Mouse (Mus musculus): ENCODE measurements around the gene Hsd17b2. TPM values are rescaled to one million over a fixed set of nuclear protein-coding genes. Genes with fewer than 3 reads are reported as not detected.

The Hsd17b2 gene
- polyA plus RNA-seq, 1 experiment from 2014 or later = not detected

DNA sequence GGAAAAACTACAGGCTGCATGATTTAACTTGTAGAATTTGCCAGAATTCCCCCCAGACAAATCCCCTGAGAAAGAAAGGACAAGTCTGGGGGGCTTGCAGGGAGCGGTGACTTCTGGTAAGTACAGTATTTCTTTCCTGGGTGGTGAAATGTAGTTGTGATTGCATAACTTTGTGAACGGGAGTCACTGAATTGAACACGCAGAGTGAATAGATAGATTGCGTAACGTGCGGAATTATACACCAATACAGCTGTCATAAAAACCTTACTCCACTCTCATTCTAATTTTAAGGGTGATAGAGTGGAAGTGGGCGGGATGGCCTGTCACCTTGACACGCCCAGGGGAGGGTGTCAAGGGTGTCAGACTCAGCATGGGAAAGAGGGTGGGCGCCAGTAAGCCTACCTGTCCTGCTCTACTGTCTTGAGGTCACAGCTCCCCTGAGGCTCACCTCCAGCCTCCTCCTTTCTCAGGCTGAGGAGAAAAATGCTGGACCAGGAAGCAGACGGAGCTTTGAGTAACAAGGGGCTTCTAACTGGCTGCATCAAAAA lies 17.7 kb upstream of the Hsd17b2 start:
- Histone ChIP-seq H3K4me1 (peaks cover 21% of the 10 kb centered on the region), H3K9me3 (no peaks in the 10 kb centered on the region), H3K27ac (no peak overlapping the region), H3K4me2 (replicated peaks) (peak overlapping the region; percentile 42), H3K4me3 (no peak overlapping the region), H3K36me3 (no peaks in the 10 kb centered on the region), H3K9ac (no peak overlapping the region), H3K27me3 (no peaks in the 10 kb centered on the region; the same call in 1 of the 2 replicates)
- peak; percentile 43; the same call in 1 of the 2 replicates for ATAC-seq (ENCODE audit: low FRiP score, low read depth)
- WGBS = 35% methylated on average over 10 of the region's 10 CpGs

DNA sequence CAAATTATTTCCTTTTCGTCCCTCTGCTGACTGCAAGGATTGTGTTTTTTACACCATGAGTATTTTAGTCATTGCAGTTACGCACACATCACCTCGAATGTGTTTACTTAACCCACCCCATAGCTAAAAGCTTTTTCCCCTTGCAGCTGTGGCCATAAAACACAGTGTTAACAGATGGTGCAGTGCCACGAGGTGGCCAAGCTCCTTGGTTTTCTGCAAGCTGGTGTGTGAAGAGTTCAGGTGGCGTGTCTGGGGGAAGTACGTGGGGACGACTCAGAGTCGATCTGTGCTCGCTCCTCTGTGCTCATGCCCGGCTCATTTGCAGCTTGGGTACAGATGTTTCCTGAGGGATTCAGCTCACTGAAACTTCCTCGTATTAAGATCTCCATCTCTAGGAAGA lies 17.2 kb upstream of the Hsd17b2 start:
- Histone ChIP-seq H3K4me2 (replicated peaks) (peak overlapping the region; percentile 42), H3K27ac (no peak overlapping the region), H3K9ac (no peak overlapping the region), H3K9me3 (no peaks in the 10 kb centered on the region), H3K36me3 (no peaks in the 10 kb centered on the region), H3K27me3 (no peaks in the 10 kb centered on the region; the same call in 1 of the 2 replicates), H3K4me1 (peaks cover 21% of the 10 kb centered on the region), H3K4me3 (no peak overlapping the region)
- ATAC-seq (ENCODE audit: low FRiP score, low read depth) = peak; percentile 80
- 9% methylated on average over 11 of the region's 11 CpGs for WGBS

- Histone ChIP-seq H3K9me3 (no peaks in the 10 kb centered on the region), H3K27me3 (no peaks in the 10 kb centered on the region; the same call in 1 of the 2 replicates), H3K27ac (no peak overlapping the region), H3K9ac (no peak overlapping the region), H3K36me3 (no peaks in the 10 kb centered on the region), H3K4me3 (no peak overlapping the region), H3K4me2 (replicated peaks) (no peak overlapping the region), H3K4me1 (peaks cover 21% of the 10 kb centered on the region)
- no peak for ATAC-seq (ENCODE audit: low FRiP score, low read depth)
- 79% methylated on average over 7 of the region's 7 CpGs for WGBS
These were observed 13.8 kb upstream of the Hsd17b2 start for GRCm38 (mm10) chr8:117687890-117688289.

DNA sequence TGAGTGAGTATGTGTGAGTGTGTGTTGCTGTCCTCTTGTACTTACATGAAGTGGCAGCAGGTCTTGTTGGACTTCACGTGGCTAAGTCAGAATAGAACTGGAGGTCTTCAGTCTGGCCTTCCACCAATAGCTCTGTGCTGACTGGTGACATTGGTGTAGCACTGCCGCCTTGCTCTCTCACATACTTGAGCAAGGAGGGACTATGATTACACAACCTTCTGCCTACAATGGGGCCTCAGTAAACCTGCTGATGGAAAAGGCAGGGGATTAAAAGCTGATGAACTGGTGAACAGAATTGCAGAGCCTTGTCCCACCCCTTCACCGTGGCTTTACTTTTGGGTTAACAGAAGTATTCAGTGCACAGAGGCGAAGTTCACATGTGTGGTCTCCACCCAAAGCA lies 9.6 kb upstream of the Hsd17b2 start:
- Histone ChIP-seq H3K27me3 (no peaks in the 10 kb centered on the region), H3K4me1 (no peaks in the 10 kb centered on the region), H3K4me2 (replicated peaks) (no peak overlapping the region), H3K36me3 (no peaks in the 10 kb centered on the region), H3K9me3 (no peaks in the 10 kb centered on the region), H3K4me3 (no peak overlapping the region), H3K27ac (no peak overlapping the region), H3K9ac (no peak overlapping the region)
- no peak for ATAC-seq (ENCODE audit: low FRiP score, low read depth)
- 87% methylated on average over 4 of the region's 4 CpGs for WGBS

DNA sequence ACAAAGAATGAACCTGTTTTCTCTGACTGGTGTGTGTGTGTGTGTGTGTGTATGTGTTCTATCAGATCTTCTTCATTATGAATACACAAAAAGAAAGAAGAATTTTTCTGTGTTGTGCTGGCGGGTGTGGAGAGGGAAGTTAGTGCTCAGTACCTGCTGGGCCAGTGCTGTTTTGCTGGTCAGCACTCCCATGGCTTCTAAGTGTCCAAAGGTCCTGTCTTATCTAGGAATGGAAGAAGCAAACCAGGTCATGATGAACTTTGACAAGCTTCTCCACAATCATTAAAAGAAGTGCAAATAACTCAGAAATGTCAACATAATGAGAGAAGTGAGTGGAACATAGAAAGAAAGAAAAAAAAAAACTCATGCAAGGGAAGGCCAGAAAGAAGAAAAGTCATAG lies 6.1 kb upstream of the Hsd17b2 start:
- Histone ChIP-seq H3K9me3 (no peaks in the 10 kb centered on the region), H3K4me1 (no peaks in the 10 kb centered on the region), H3K4me2 (replicated peaks) (no peak overlapping the region), H3K36me3 (no peaks in the 10 kb centered on the region), H3K27me3 (no peaks in the 10 kb centered on the region), H3K4me3 (no peak overlapping the region), H3K27ac (no peak overlapping the region), H3K9ac (no peak overlapping the region)
- no peak for ATAC-seq (ENCODE audit: low FRiP score, low read depth)
- WGBS = 90% methylated on average over 1 of the region's 1 CpGs

DNA sequence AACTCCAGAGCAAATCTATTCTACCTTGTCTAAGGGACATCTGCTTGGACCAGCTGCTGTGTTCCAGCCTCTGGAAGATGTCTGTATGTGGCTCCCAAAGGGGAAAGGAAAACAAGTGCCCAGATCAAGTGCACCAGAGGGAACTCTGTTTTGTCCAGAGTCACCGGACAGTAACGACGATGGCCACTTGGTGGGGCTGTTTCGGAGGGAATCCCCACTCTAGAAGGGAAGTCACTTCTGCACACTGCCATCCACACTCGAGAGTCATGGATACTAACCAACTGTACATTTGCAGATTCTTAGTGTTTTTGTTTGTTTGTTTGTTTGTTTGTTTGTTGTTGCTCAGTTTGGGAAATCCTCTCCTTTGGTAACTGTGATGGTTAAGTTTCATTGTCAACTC lies 4.5 kb upstream of the Hsd17b2 start:
- 52% methylated on average over 5 of the region's 5 CpGs for WGBS
- Histone ChIP-seq H3K4me1 (peaks cover 6% of the 10 kb centered on the region; the same call in 1 of the 2 replicates), H3K27ac (no peak overlapping the region), H3K36me3 (no peaks in the 10 kb centered on the region), H3K9me3 (no peaks in the 10 kb centered on the region), H3K9ac (no peak overlapping the region), H3K4me2 (replicated peaks) (no peak overlapping the region), H3K4me3 (no peak overlapping the region), H3K27me3 (no peaks in the 10 kb centered on the region)
- ATAC-seq (ENCODE audit: low FRiP score, low read depth) = no peak

DNA sequence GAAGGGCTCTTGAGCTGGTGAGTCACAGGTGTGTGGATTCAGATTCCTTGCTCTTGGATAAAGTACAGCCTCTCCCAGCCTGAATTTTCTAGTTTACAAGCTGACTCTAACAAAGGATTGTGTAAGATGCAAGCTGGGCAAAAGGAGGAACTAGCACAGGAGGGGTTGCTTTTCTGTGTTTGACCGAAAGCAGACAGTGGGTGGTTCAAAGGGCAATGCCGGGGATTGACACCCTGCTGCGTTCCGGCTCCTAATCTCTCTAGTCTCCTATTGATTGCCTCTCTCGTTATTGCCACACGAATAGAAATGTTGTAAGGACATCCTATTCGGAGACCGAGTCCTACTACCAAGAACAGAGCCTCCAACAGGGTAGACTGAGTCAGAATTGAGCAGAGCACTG lies 1.0 kb upstream of the Hsd17b2 start:
- H3K4me3 ChIP-seq = no peak overlapping the region
- peaks cover 7% of the 10 kb centered on the region; the same call in 1 of the 2 replicates for H3K4me1 ChIP-seq
- H3K4me2 ChIP-seq (replicated peaks) = no peak overlapping the region
- no peaks in the 10 kb centered on the region for H3K36me3 ChIP-seq
- no peak overlapping the region for H3K27ac ChIP-seq
- no peaks in the 10 kb centered on the region for H3K27me3 ChIP-seq
- no peaks in the 10 kb centered on the region for H3K9me3 ChIP-seq
- WGBS = 69% methylated on average over 8 of the region's 8 CpGs
- no peak for ATAC-seq (ENCODE audit: low FRiP score, low read depth)
- no peak overlapping the region for H3K9ac ChIP-seq

DNA sequence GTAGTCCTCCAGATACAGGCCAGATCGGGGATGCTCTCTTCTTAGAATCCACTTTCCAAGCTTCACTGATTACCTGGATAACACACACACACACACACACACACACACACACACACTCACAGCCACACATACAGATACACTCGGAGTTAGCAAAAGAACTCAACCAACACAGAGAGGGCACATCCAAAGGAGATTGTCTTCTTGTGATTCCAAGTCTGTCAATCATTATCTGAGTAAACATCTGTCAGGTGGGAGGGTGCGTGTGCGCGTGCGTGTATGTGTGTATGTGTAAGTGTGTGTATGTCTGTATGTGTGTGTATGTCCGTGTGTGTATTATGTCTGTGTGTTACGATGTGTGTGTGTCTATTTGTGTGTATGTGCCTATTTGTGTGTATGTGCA lies 458 bp upstream of the Hsd17b2 start:
- H3K9ac ChIP-seq = no peak overlapping the region
- no peak overlapping the region for H3K4me2 ChIP-seq (replicated peaks)
- no peak for ATAC-seq (ENCODE audit: low FRiP score, low read depth)
- WGBS = 90% methylated on average over 8 of the region's 8 CpGs
- no peak overlapping the region for H3K27ac ChIP-seq
- no peaks in the 10 kb centered on the region for H3K36me3 ChIP-seq
- H3K4me1 ChIP-seq = peaks cover 7% of the 10 kb centered on the region; the same call in 1 of the 2 replicates
- no peaks in the 10 kb centered on the region for H3K27me3 ChIP-seq
- H3K4me3 ChIP-seq = no peak overlapping the region
- no peaks in the 10 kb centered on the region for H3K9me3 ChIP-seq

- Histone ChIP-seq H3K27me3 (no peaks in the 10 kb centered on the region), H3K36me3 (no peaks in the 10 kb centered on the region), H3K4me2 (replicated peaks) (no peak overlapping the region), H3K4me1 (peaks cover 7% of the 10 kb centered on the region; the same call in 1 of the 2 replicates), H3K4me3 (no peak overlapping the region), H3K9ac (no peak overlapping the region), H3K9me3 (no peaks in the 10 kb centered on the region), H3K27ac (no peak overlapping the region)
- ATAC-seq (ENCODE audit: low FRiP score, low read depth) = no peak
- WGBS = 22% methylated on average over 10 of the region's 10 CpGs
These were observed 997 bp downstream of the Hsd17b2 start for GRCm38 (mm10) chr8:117702701-117703100.

DNA sequence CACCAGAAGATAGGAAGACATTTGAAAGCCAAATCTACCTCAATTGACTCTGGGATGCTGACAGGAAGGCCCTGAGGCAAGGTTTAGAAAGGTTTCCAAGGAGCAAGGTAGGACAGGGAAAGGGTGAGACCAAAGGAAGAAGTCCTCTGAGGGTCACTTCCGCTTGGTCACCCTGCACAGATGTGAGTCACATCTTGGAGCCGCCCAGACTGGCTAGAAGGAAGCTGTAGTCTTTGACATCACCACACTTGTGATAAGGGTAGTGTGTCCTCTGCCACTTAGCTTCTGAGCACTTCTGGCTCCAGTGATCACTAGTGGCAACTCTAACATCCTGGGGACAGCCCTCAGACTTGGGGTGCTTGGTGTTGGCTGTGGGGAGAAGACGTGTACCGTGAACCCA lies 4.4 kb downstream of the Hsd17b2 start:
- H3K4me3 ChIP-seq = no peak overlapping the region
- H3K4me1 ChIP-seq = peaks cover 7% of the 10 kb centered on the region; the same call in 1 of the 2 replicates
- no peak overlapping the region for H3K9ac ChIP-seq
- no peak overlapping the region for H3K27ac ChIP-seq
- 91% methylated on average over 4 of the region's 4 CpGs for WGBS
- no peaks in the 10 kb centered on the region for H3K9me3 ChIP-seq
- no peaks in the 10 kb centered on the region for H3K27me3 ChIP-seq
- ATAC-seq (ENCODE audit: low FRiP score, low read depth) = no peak
- H3K36me3 ChIP-seq = no peaks in the 10 kb centered on the region
- no peak overlapping the region for H3K4me2 ChIP-seq (replicated peaks)

DNA sequence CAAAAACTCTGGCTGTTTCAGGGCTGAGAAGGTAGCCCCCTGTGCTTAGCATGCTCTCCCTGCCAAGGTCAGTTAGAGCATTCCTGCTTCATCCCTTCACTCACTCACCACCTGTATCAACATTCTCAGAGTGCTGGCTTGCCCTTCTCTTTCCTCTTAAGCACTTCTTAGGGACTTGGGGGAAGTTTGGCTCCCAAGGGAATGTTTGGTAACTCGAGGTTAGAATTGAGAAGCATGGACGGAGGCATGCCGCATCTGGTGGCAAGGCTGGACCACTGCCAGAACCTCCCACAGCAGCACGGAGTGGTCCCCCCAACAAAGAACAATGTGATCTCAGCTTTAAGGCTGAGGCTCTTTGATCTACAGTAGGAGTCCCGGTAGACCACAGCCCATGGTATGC lies 10.5 kb downstream of the Hsd17b2 start:
- Histone ChIP-seq H3K27ac (no peak overlapping the region), H3K27me3 (no peaks in the 10 kb centered on the region), H3K9ac (no peak overlapping the region), H3K9me3 (no peaks in the 10 kb centered on the region), H3K36me3 (no peaks in the 10 kb centered on the region), H3K4me2 (replicated peaks) (no peak overlapping the region), H3K4me3 (no peak overlapping the region), H3K4me1 (no peaks in the 10 kb centered on the region)
- peak; percentile 36; the same call in 1 of the 2 replicates for ATAC-seq (ENCODE audit: low FRiP score, low read depth)
- WGBS = 36% methylated on average over 5 of the region's 5 CpGs

DNA sequence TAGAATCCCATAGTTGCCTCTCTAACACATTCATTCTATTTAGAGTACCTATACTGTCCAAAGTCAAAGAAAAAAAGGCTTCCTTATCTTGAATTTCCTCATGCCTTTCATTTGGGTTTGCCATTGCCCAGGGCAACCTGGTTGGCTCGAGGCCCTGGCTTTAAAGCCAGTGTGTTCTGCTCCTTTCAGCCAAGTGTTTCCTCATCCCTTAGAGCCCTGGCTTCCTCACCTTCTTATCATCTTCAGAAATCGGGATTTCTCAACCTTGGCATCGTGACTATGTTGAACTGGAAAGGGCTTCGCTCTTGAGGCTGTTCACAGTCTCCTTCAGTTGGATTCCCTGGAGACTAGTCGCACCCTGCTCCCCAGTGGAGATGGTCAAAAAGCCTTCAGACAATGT lies 12.9 kb downstream of the Hsd17b2 start:
- Histone ChIP-seq H3K4me3 (no peak overlapping the region), H3K27ac (no peak overlapping the region), H3K4me1 (no peaks in the 10 kb centered on the region), H3K36me3 (no peaks in the 10 kb centered on the region), H3K4me2 (replicated peaks) (no peak overlapping the region), H3K27me3 (no peaks in the 10 kb centered on the region), H3K9ac (no peak overlapping the region), H3K9me3 (no peaks in the 10 kb centered on the region)
- 85% methylated on average over 5 of the region's 5 CpGs for WGBS
- ATAC-seq (ENCODE audit: low FRiP score, low read depth) = no peak

DNA sequence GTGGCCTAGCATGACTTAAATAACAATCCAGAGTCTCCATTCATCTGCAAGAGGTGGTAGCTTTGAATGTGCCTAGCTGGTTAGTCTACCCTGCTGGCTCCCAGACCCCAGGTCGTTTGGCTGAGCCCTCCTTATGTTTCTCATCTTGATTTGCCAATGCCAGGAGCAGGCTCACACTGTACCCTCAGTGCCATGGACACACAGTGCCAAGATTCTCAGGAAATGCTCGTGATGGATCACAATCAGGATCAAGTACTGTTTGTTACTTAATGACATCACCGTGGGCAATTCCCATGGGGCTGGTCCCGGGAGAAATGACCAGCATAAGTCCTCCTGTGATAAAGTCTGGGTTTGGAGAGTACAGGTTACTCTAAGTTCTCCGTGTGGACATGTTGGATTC lies 14.2 kb downstream of the Hsd17b2 start:
- H3K9me3 ChIP-seq = no peaks in the 10 kb centered on the region
- H3K27ac ChIP-seq = no peak overlapping the region
- ATAC-seq (ENCODE audit: low FRiP score, low read depth) = no peak
- H3K4me1 ChIP-seq = no peaks in the 10 kb centered on the region
- no peaks in the 10 kb centered on the region for H3K36me3 ChIP-seq
- no peak overlapping the region for H3K4me2 ChIP-seq (replicated peaks)
- no peak overlapping the region for H3K9ac ChIP-seq
- 69% methylated on average over 5 of the region's 5 CpGs for WGBS
- H3K27me3 ChIP-seq = no peaks in the 10 kb centered on the region
- H3K4me3 ChIP-seq = no peak overlapping the region
